Mouse (Mus musculus): ENCODE data around the gene Spryd4. TPM values are rescaled to one million over a fixed set of nuclear protein-coding genes. Genes with fewer than 3 reads are reported as not detected.

The Spryd4 gene
- total and polyA plus RNA-seq, 2 experiments = 21.1 to 33.1 TPM

Other genes starting within 250 kb of the Spryd4 start
- 468 and 651 TPM in 2 replicates for gene Hsd17b6, start 204.2 kb downstream of the Spryd4 start, total RNA-seq (2014; rRNA removed)
- 229 and 364 TPM in 2 replicates for gene Hsd17b6, start 204.2 kb downstream of the Spryd4 start, polyA plus RNA-seq (2012; rRNA removed)
- gene Prim1, start 196.6 kb downstream of the Spryd4 start, total RNA-seq (2014; rRNA removed) = 3.5 and 5.5 TPM in 2 replicates
- 1.3 and 1.5 TPM in 2 replicates for gene Prim1, start 196.6 kb downstream of the Spryd4 start, polyA plus RNA-seq (2012; rRNA removed)
- gene Naca, start 176.2 kb downstream of the Spryd4 start, total RNA-seq (2014; rRNA removed) = 353 and 448 TPM in 2 replicates
- 170 and 182 TPM in 2 replicates for gene Naca, start 176.2 kb downstream of the Spryd4 start, polyA plus RNA-seq (2012; rRNA removed)
- gene Ptges3, start 152.9 kb downstream of the Spryd4 start, total RNA-seq (2014; rRNA removed) = 90.4 and 97.3 TPM in 2 replicates
- gene Ptges3, start 152.9 kb downstream of the Spryd4 start, polyA plus RNA-seq (2012; rRNA removed) = 24.8 and 30.9 TPM in 2 replicates
- 1,653 and 1,721 TPM in 2 replicates for gene Atp5b, start 128.5 kb downstream of the Spryd4 start, total RNA-seq (2014; rRNA removed)
- gene Atp5b, start 128.5 kb downstream of the Spryd4 start, polyA plus RNA-seq (2012; rRNA removed) = 2,471 and 2,841 TPM in 2 replicates
- 6.6 and 9.1 TPM in 2 replicates for gene Baz2a, start 120.2 kb downstream of the Spryd4 start, total RNA-seq (2014; rRNA removed)
- 9.7 and 12.3 TPM in 2 replicates for gene Baz2a, start 120.2 kb downstream of the Spryd4 start, polyA plus RNA-seq (2012; rRNA removed)
- gene Rbms2, start 31.5 kb downstream of the Spryd4 start, total RNA-seq (2014; rRNA removed) = 8.0 and 9.6 TPM in 2 replicates
- 21.2 and 23.2 TPM in 2 replicates for gene Rbms2, start 31.5 kb downstream of the Spryd4 start, polyA plus RNA-seq (2012; rRNA removed)
- gene Gls2, start 17.4 kb downstream of the Spryd4 start, total RNA-seq (2014; rRNA removed) = 485 and 986 TPM in 2 replicates
- gene Gls2, start 17.4 kb downstream of the Spryd4 start, polyA plus RNA-seq (2012; rRNA removed) = 1,667 and 2,920 TPM in 2 replicates
- not detected in 2 replicates for gene Mip, start 14.0 kb upstream of the Spryd4 start, total RNA-seq (2014; rRNA removed)
- gene Mip, start 14.0 kb upstream of the Spryd4 start, polyA plus RNA-seq (2012; rRNA removed) = not detected in 2 replicates
- 1.6 and 1.7 TPM in 2 replicates for gene Timeless, start 20.3 kb upstream of the Spryd4 start, total RNA-seq (2014; rRNA removed)
- gene Timeless, start 20.3 kb upstream of the Spryd4 start, polyA plus RNA-seq (2012; rRNA removed) = 0.75 and 1.1 TPM in 2 replicates
- 201 and 227 TPM in 2 replicates for gene Apon, start 42.3 kb upstream of the Spryd4 start, total RNA-seq (2014; rRNA removed)
- 446 and 456 TPM in 2 replicates for gene Apon, start 42.3 kb upstream of the Spryd4 start, polyA plus RNA-seq (2012; rRNA removed)
- gene Apof, start 56.9 kb upstream of the Spryd4 start, total RNA-seq (2014; rRNA removed) = 1,199 and 1,422 TPM in 2 replicates
- 2,021 and 2,079 TPM in 2 replicates for gene Apof, start 56.9 kb upstream of the Spryd4 start, polyA plus RNA-seq (2012; rRNA removed)
- gene Stat2, start 58.8 kb upstream of the Spryd4 start, total RNA-seq (2014; rRNA removed) = 17.0 and 17.6 TPM in 2 replicates
- gene Stat2, start 58.8 kb upstream of the Spryd4 start, polyA plus RNA-seq (2012; rRNA removed) = 26.3 and 46.6 TPM in 2 replicates
- not detected in 2 replicates for gene Il23a, start 86.9 kb upstream of the Spryd4 start, total RNA-seq (2014; rRNA removed)
- gene Il23a, start 86.9 kb upstream of the Spryd4 start, polyA plus RNA-seq (2012; rRNA removed) = not detected in 2 replicates
- gene Pan2, start 91.5 kb upstream of the Spryd4 start, total RNA-seq (2014; rRNA removed) = 9.1 and 11.8 TPM in 2 replicates
- gene Pan2, start 91.5 kb upstream of the Spryd4 start, polyA plus RNA-seq (2012; rRNA removed) = 12.7 and 20.3 TPM in 2 replicates
- gene Cnpy2, start 110.7 kb upstream of the Spryd4 start, total RNA-seq (2014; rRNA removed) = 89.5 and 107 TPM in 2 replicates
- 69.0 and 72.0 TPM in 2 replicates for gene Cnpy2, start 110.7 kb upstream of the Spryd4 start, polyA plus RNA-seq (2012; rRNA removed)
- 57.1 and 60.1 TPM in 2 replicates for gene Cs, start 125.9 kb upstream of the Spryd4 start, total RNA-seq (2014; rRNA removed)
- 99.6 and 115 TPM in 2 replicates for gene Cs, start 125.9 kb upstream of the Spryd4 start, polyA plus RNA-seq (2012; rRNA removed)
- 19.9 and 20.7 TPM in 2 replicates for gene Coq10a, start 157.2 kb upstream of the Spryd4 start, total RNA-seq (2014; rRNA removed)
- gene Coq10a, start 157.2 kb upstream of the Spryd4 start, polyA plus RNA-seq (2012; rRNA removed) = 57.9 and 65.7 TPM in 2 replicates
- gene Ankrd52, start 165.3 kb upstream of the Spryd4 start, total RNA-seq (2014; rRNA removed) = 5.6 and 9.3 TPM in 2 replicates
- 11.8 and 14.8 TPM in 2 replicates for gene Ankrd52, start 165.3 kb upstream of the Spryd4 start, polyA plus RNA-seq (2012; rRNA removed)
- 2.4 and 3.2 TPM in 2 replicates for gene Slc39a5, start 189.4 kb upstream of the Spryd4 start, total RNA-seq (2014; rRNA removed)
- 2.0 and 8.9 TPM in 2 replicates for gene Slc39a5, start 189.4 kb upstream of the Spryd4 start, polyA plus RNA-seq (2012; rRNA removed)
- gene Nabp2, start 199.7 kb upstream of the Spryd4 start, total RNA-seq (2014; rRNA removed) = 12.9 and 17.0 TPM in 2 replicates
- 22.3 and 27.9 TPM in 2 replicates for gene Nabp2, start 199.7 kb upstream of the Spryd4 start, polyA plus RNA-seq (2012; rRNA removed)
- 5.1 and 6.6 TPM in 2 replicates for gene Rnf41, start 199.8 kb upstream of the Spryd4 start, total RNA-seq (2014; rRNA removed)
- 5.9 TPM in 2 replicates for gene Rnf41, start 199.8 kb upstream of the Spryd4 start, polyA plus RNA-seq (2012; rRNA removed)
- 13.8 and 21.9 TPM in 2 replicates for gene Smarcc2, start 247.4 kb upstream of the Spryd4 start, total RNA-seq (2014; rRNA removed)
- 63.1 and 64.5 TPM in 2 replicates for gene Smarcc2, start 247.4 kb upstream of the Spryd4 start, polyA plus RNA-seq (2012; rRNA removed)

All from liver, adult 2 months (tissue).